Mouse (Mus musculus): Measurements from ENCODE around the gene Gnat1.
A peak's percentile ranks its signal among the peaks of the same experiment; 100 is the strongest.

The Gnat1 gene

DNA sequence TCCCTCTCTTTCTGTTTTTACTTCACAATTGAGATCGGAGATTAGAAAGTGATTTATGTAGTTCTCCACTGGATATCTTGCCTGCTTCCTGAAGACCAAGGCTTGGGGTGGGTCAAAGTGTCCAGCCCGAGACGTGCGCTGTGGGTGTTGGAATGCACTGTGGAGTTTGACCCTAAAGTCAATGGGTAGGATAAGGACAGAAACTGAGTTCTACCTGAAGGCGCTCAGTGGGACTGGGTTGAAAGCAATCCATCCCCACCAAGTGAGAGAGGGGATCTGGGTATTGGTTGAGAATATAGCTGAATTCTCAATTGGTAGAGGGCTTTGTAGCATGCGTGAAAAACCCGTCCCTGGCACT, 34.4 kb downstream of the Gnat1 start:
- DNase-seq (ENCODE audit: low spot score in 2 of 2): peak in 1 of 2 experiments; percentile 30

DNA sequence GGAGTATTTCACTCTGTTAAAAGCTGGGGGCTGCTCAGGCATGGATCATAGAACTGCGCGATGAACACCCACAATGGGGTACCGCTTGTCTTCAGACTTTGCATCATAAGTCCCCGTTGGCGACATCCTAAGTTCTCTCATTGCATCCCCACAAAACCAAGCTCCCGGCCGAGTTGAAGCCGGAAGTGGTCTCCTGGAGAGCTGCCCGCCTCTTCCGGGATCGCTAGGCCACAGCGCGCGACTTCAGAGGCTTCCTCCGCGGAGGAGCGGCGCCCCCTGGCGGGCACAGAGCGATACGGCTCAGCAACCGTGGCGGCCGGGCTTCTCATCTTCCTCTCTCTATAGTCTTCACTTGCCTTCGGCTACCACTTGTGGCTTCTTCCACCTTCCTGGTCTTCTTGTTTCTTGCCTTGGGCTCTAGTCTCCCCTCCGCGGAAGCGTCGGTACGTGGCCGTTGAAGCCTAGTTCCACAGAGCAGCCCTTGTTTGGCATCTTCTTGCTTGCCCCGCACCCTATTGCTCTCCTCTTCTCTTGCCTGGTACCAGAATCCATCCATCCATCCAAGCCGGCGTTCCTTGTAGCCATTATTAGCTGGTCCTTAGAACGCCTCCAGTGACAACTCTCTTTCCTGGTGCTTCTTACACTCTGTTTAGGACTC, 34.9 kb downstream of the Gnat1 start:
- peak; percentile 91 to 96 for DNase-seq (ENCODE audit: low spot score in 2 of 2)

DNA sequence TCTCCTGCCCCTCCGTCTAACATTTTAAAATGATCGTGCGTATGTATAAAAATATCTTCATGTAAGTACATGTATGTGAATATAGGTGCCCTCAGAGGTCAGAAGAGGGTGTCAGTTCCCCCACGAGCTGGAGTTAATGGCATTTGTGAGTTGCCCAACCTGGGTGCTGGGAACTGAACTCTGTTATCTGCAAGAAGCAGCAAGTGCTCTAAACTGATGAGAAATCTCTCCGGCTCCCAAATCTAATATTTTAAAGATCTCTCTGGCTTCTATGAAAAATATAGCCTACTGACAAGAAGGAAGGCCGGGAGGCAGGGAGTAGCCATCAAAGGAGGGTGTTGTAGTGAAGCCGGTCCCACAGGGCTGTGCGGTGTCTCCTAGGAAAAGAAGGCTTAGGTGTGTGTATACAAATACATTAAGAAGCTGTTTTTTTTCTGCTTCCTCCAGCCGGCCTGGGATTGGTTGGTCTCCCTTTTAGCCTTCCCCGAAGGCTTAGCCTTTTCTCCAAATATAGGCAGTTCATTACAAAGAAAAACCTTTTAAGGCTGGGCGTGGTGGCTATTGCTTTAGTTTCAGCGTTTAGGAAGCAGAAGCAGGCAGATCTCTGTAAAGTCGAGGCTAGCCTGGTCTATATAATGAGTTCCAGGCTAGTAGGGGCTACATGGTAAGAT, 35.8 kb downstream of the Gnat1 start:
- no peak for DNase-seq (ENCODE audit: low spot score in 2 of 2)

DNA sequence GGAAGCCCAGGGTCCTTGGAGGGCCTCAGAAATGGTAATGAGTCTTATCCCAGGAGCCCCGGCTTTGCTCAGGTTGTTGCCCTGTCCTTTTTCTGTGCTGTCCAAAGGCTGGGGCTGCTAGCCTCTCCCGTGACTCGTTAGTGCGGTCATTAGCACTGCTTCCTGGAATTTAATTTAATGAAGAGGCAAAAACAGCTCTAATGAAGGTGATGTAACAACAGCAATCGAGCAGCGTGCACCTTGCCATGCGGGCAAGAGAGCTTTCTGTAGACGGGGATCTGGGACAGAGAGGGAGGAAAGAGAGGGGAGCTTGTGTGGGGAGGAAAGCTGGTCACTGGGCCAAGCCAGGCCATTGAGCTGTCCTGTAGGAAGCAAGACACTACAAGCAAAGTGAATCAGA, 37.8 kb downstream of the Gnat1 start:
- DNase-seq (ENCODE audit: low spot score in 2 of 2): no peak

DNA sequence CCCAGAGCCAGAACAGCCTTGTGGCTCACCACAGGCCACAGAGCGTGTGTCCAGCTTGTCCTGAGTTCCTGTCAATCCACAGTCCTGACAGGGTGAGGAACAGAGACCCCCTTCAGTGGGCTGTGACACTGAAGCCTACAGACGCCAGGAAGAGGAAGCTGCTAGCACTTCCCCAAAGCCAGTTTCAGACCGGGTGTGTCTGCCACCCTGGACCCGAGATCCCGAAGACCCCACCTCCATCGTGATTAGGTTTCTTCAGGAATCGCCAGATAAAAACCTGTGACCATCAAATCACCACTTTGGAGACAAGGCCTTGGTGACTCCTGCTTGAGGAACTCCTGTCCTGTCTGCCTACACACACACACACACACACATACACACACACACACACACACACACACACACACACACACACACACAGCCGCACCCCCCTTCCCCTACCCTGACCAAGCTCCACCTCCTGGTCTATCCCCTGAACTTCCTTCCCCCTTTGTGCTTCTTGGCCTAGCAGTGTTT, 39.2 kb downstream of the Gnat1 start:
- DNase-seq (ENCODE audit: low spot score in 2 of 2): peak; percentile 46 to 69

DNA sequence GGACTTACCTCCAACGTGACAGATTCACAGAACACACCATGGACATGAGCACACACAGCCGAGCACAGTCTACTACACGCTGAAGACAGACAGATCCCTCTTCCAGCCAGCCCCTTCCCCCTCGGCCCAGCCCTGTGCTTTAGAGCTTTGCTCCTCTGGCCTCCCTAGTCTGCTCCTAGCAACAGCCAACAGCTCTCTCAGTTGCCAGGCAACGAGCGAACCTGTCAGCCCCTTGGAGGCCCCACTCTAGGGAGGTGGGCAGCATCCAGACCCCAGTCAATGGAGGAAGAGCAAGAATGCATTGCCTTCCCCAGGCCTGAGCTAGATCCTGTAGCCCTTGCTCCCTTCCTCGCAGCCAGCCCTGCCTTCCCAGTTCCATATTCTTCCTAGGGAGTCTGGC, 42.4 kb downstream of the Gnat1 start:
- DNase-seq (ENCODE audit: low spot score in 2 of 2): no peak

DNA sequence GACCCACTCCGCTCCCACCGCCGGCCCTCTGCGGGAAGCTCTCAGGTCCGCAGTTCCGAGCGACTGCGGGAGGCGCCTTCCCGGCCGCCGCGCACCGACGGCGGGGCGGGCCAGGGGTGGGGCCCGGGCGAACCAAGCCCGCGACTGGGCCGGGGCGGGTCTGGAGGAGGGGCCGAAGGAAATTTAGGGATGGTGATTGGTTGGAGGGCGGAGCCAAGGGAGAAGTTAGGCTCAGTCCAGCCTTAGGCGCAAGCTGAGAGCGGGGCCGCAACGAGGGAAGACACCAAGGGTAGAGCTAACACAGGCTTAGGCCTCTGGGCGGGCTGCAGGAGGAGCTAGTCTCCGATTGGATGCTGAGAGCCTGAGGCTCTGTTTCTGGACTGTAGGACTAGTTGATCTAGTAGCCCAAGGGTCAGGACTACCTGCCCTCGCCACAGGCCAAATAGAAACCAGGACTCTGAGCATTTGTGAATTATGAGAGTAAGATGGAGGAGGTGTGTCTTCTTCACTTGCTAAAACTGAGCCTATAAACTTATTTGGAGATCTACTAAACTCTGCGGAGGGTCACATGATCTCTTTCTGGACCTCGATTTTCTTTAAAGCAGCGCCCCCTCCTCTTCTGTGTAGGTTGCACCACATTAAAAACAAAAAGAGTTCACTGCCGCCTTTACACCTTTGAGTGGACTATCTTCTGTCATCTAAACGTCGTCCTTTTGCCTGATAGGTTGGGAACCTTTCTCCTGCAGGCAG, 44.1 kb downstream of the Gnat1 start, which contains the start of gene Gnai2:
Gnai2 (minus strand) TSS at position 89 of the 750 bp plus-strand sequence.
- peak; percentile 95 to 98 for DNase-seq (ENCODE audit: low spot score in 2 of 2)

DNA sequence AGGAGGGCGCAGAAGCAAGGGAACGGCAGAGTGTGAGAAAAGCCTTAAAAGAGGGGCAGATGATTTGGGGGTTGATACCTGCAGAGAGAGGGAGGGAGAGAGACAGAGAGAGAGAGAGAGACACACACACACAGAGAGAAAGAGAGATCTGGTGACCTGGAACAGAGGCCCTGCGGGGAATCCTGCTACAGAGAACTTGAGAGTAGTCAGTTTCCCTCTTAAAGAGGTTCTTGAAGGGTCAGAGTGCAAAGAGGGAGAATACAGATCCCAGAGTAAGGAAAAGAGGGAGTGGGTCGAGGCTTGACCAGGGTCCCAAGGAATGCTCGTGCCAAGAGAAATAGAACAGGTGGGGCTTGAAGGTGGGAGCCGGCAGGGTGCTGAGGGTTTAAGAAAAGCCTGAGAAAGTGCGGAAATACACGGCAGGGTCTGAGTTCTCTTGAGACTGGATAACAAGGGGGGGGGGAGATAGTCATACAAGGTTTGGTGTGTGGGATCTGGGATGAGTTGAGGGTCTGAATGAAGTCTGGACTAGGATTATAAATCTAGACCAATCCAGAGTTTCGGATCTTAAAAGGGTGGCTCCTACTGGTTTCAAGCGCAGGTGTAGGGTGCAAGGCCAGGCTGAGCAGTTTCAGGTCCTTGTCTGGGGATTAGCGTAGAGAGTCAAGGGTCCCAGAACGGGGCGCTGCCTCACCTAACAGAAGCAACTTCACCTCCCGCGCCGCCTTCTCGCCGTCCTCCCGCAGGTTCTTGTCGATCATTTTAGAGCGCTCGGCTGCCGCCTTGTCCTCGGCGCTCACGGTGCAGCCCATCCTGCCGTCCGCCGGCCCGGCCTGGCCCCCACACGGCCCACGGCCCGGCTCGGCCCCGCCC, 44.9 kb downstream of the Gnat1 start:
- peak; percentile 40 to 50 for DNase-seq (ENCODE audit: low spot score in 2 of 2)

DNA sequence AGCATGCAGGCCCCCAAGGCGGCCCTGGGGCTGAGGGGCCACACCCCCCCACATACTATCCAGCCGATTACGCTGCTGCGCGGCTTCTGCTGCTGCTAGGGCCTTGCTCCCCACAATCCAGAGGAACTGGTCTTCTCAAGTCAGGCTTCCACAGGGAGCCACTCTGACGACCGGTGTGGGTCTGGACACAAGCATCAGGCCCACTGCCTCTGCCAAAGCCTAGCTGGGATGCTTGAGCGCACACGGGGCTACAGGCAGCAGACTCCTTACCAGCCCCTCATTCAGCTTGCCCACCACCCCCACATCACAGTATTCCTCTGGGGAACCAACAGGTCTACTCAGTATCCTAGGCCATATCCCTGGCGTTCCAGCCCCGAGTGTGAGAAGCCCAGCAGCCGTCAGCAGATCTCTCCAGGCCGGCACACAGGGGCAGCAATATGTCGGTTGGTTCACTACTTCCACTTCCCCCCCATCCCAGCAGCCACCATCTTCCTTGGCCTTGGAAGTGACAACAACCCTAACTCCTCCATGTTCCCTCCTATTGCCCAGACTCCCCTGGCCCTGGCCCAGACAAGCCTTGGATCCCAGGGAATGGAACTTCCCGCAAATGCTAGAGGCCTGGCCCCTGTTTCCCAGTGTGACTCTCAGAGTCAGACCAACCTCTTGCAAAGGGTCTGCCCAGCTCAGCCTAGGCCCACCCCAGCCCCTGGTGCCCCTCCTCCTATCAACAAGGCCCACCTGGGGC, 45.7 kb downstream of the Gnat1 start:
- DNase-seq (ENCODE audit: low spot score in 2 of 2): peak; percentile 61 to 69

DNA sequence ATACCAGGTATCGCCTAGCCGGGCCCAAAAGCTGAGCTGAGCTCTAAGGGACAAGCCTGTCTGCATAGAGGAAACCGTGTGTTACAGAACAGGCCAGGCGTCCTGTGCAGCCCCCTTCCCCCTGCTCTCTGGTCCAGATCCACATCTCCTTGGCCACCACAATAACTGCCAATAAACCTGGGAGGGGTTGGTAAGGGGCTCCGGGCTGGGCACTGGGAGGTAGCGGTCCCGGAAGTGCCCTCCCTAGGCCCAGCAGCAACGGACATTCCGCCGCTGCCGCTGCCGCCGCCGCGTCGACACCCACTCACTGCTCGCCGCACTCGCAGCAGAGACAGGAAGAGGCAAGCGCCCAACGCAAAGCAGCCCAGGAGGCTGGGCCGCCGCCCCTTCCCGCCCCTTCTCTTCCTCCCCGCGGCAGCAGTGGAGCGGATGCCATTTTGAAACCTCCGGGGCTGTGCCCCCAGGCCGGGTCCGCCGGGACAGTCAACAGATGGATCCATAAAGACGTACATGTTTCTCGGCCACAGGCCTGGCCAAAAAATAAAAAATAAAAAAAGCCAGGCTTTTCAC, 46.3 kb downstream of the Gnat1 start:
- DNase-seq (ENCODE audit: low spot score in 2 of 2): peak; percentile 87 to 89

DNA sequence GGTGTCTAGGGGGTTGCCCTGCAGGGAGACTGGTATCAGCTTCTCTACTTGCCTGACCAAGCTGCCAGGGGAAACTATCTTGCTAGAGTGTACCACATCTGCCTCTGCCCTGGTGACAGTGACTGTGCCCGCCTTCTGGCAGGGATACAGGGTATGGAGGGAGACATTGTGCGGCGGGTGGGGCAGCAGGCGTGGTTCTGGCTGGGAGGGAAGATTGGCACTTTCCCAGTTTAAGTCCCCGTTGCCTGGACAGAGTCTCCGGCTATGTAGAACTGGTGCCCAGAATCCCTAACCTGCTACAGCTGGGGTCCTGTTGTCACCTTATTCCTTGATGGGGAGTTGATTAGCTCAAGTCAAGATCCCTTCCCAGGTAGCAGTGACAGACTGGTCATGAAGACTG, 47.0 kb downstream of the Gnat1 start:
- peak; percentile 73 to 86 for DNase-seq (ENCODE audit: low spot score in 2 of 2)

DNA sequence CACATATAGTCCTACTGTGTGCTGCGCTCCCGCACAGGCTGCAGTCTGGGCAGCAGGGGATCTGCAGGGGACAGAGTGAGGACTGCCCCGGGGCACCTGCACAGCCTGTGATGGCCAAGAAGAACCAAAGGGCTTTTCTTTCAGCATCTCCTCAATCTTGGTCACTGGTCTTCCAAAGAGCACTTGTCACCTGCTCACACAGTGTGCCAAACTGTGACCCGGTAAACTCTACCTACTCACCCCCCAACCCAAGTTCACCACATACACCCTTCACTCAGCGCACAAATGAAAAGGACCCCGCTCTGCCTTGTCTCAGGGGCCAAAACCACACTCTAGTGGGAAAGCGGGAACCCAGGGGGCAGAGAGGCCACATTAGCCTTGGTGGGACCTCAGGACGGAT, 47.7 kb downstream of the Gnat1 start:
- no peak for DNase-seq (ENCODE audit: low spot score in 2 of 2)

DNA sequence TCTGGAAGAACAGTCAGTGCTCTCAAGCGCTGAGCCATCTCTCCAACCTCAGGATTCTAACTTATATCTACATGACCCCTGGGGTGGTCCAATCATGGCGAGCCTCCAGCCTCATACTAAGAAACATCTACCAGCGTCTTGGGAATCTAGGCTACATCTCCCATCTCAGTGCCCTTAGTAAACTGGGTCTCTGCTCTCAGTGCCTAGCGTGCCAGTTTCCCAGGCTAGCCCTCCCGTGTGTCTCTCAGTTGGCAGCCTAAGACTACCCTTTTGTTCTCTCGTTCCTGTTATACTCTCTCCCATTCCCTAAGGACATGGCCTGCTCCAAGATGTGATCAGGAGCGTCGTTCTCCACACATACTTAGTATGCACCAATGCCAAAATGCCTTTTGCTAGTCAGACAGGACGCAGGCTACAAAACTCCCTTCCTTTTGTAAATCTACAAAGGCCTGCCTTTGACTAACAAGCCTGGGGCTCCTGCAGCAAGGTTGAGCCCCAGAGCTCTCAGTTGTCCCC, 48.1 kb downstream of the Gnat1 start:
- DNase-seq (ENCODE audit: low spot score in 2 of 2): no peak

DNA sequence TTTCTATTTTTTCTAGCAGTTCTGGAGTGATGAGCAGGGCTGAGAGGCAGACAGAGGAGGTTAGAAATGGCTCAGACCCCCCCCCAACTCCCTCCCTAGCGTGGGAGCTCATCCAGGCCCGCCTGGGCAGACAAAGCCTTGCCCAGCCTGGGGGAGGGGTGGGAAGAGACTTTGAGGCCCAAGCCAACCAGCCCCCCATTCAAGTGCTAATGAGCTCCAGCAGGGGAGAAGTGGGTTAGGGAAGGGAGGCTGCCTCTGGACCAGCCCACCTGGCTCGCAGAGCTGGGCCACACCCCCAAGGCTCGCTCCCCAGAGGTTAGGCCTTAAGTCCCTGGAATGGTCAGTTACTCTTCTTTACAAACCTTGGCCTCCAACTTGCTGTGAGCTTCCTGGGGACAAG, 48.9 kb downstream of the Gnat1 start:
- DNase-seq (ENCODE audit: low spot score in 2 of 2): no peak

DNA sequence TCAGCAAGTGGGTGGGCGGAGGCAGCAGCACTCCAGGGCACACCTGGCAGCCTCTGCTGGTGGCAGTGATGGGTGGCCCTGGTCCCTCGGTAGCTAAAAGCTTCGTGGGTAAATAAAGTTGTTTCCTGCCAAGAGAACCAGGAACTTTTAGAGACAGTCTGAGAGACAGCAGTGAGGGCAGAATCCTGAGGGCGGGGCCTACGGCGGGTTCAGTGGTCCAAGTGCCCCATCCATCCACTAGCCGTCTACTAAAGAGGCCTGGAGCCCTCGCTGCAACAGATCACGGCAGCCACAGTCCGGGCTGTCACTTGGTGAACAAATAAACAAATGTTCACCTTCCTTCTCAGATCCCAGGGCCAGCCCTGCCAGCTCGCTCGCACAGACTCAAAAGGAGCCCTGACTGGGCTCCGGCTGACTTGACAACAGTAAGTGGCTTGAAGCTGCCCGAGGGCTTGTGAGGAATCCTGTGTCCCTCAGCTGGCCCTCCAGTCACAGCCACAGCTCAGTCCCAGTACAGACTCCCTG, 49.5 kb downstream of the Gnat1 start:
- no peak for DNase-seq (ENCODE audit: low spot score in 2 of 2)

DNA sequence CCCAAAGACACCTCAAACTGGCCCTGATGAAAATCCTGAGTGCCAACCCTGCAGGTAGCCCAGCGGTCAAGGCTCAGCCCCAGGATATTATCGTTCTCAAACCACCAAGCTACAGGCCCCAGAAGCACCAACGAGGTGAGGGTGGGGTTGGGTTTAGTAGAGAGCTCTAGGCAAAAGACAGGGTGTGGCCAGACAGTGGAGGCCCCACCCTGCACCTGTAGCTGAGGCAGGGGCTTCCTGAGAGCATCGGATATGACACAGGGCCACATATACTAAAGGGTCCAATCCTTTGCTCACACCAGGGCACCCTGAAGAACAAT, 50.1 kb downstream of the Gnat1 start:
- DNase-seq (ENCODE audit: low spot score in 2 of 2): peak in 1 of 2 experiments; percentile 57

DNA sequence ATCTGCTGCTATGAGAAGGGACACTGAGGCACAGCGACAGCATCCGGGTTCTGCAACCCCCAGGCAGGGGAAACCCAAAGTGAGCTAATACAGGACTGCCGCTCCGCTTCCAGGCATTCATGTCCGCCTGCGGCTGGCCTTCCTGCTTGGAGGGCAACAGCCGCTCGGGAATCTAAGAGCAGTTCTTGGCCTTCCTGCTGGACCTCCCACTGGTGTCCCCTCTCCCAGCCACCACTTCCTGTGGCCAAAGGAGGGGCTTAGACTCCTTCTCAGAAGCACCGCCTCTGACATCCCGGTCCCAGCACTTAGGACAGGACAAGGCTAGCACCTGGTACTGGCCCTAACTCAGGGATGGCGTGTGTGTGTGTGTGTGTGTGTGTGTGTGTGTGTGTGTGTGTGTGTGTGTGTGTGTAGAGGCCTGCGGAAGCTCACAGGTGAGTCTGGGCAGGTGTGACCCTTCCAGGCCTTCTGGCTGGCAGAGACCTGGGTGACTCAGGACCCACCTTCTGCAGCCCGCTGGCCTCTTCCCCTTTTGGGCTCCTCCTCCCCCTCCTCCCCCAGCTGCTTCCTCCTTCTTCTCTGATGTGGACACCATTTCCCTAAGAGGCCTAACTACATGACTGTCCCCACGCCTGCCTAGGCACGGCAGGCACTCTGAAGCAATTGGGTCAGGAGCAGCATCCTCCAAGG, 50.6 kb downstream of the Gnat1 start:
- DNase-seq (ENCODE audit: low spot score in 2 of 2): peak in 1 of 2 experiments; percentile 78

DNA sequence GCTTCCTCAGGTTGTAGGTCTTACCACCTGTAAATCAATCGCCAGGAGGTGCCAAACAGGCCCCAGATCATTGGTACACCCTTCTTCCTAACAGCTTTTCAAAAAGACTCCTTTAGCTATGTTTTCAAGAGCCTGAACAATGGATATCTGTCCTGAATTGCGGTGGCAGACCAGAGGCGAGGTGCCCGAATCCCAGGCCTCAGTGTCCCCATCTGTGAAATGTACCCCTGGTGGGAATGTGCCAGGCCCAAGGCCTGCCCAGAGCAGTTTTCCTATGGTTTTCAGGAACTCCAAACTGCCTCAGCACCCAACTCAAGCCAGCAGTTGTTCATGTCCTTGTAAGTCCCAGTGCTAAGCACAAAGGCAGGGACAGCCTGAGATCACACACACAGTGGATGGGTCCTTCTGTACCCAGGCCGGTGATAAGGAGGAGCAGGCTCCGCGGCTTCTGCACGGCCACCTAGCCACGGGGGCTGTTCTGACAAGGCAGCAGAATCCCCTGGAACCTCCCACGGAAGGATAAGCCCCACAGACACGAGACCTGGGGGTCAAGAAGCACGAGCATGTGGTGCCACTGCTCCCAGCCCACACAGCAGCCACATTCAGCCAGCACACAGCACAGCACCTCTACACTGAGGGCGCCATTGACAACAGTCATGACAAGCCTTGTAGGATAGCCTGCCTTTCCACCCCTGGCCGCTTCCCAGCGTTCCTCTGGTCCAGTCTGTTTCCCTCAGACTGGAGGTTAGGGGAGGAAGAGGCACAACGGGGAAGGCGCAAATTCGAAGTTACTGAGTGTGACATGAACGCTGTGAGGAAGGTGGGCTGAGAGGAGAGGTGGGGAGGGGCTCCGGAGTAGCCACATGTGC, 51.9 kb downstream of the Gnat1 start:
- DNase-seq (ENCODE audit: low spot score in 2 of 2): no peak

DNA sequence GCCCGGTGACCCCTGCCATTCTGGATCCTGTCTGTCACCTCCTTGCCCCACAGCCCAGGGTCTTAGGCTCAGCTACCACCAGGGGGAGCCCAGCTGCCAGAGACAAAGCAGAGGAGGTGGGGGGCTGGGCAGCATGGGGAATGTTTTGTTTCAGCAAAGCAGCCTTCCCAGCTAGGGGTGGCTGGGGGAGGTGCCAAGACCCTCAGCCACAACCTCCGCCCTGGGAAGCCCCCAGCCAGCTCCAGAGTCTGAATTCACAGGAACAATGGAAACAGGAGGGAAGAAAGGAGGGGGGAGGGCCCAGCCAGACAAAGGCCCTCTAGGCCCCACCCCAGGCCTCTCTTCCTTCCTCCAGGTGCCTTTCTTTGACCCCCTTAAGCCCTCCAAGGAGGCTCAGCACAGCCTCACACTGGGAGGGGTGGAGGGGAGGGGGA, 52.7 kb downstream of the Gnat1 start:
- peak; percentile 74 to 89 for DNase-seq (ENCODE audit: low spot score in 2 of 2)

Measured in spleen, postnatal 10 days (tissue).